Mouse (Mus musculus) thymus, postnatal 10 days (tissue): ENCODE measurements around the gene Nlgn1.

Experiments
- DNase-seq, 2 experiments: peaks; one replicate each; pipeline ENCODE4 v3.0.0; 2021; ENCODE audit warnings: low spot score in 2 of 2

The Nlgn1 gene

GRCm38 (mm10) chr3:26201410-26201809 lies 130.8 kb downstream of the Nlgn1 start:
- DNase-seq = no peak

DNA sequence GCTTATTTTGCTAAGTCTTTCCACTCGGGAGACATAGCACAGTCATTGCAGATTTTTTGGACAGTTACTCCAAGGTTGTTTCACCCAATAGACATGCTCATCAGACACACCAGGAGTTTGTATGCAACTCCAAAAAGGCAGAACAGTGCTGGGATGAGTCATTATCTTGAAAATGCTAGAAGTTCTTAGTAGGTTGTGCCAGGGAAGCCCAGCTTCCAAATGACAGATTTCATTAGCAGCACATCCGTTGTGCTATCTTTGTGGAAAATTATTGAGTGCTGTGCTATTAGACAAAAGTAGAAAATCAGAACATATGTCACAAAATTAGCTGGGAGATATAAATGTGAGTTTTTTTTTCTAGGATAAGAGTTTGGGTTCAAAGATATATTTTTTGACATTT lies 137.3 kb downstream of the Nlgn1 start:
- no peak for DNase-seq

GRCm38 (mm10) chr3:26181013-26181412 lies 151.2 kb downstream of the Nlgn1 start:
- no peak for DNase-seq

DNA sequence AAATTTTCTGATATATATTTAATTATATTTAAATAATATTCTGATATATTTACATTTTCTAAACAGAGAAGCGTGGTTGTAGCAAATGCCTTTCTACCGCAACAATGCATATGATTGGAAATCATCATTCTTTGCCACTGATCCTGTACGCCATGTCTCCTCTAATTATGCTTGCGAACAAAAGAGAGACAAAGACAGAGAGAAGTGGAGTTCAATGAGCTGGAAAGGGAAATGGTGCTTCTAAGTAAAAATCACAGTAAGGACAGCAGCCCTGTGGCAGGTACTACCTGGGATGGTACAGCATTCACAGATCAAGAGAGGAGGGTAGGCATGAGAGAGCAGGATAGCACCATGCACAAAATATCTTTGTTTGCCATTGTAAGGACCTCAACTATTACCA lies 156.9 kb downstream of the Nlgn1 start:
- no peak for DNase-seq

DNA sequence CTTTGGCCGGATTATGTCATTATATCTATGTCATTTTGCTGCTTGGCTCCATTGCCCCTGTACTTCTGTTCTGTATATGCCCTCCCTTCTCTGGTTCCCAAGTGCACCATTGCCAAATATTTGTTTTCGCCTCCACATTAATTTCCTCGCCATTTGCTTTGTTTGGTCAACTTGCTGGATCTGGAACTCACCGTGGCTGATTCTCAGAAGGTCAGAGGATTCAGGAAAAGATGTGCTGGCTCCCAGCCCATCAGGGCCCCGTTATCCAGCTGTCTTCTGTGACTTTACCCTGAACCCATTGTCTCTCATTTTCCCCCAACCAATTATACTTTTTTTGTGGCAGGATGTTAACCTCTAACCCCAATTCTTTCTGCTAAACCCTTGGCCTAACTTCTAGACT lies 158.0 kb downstream of the Nlgn1 start:
- no peak for DNase-seq

GRCm38 (mm10) chr3:26173613-26174012 lies 158.6 kb downstream of the Nlgn1 start:
- DNase-seq = no peak

DNA sequence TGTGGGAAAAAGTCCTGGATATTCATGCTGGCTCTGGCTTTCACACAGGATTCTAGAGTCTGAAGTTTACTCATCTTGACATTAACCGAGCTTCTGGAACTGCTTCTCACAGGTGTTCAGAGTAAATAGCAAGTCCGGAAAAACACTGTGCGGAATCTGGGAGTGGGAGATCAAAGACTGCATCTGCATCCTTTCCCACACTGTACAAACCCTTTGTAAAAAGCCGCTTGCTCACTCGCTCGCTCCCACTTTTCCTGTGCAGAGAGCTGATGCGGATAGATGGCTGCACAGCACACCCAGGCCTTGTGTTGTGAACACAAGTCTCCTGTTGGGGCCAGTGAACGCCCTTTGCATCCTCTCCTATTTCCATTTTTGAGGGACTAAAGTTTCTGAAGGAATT lies 165.5 kb downstream of the Nlgn1 start:
- DNase-seq = no peak

DNA sequence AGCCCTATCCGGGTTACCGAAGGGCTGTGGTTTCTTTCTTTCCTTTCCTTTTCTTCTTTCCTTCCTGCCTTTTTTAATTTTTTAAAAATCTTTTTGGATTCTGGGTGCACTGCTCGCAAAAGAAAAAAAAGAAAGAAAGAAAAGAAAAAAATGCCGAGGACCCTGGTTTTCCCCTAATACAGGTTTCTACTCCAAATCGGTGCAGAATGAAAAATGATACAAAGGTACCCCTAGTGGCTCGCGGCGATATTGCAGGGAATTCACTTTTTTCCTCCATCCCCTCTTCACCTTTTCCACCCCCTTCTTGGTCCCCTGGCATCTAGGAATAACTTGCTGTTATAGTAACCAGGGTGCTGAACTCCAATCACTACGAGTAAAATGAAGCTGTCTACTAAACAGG lies 178.5 kb downstream of the Nlgn1 start:
- no peak for DNase-seq

GRCm38 (mm10) chr3:26153036-26153741 lies 179.1 kb downstream of the Nlgn1 start:
- no peak for DNase-seq

GRCm38 (mm10) chr3:26152510-26153035 lies 179.7 kb downstream of the Nlgn1 start:
- DNase-seq = no peak

- no peak for DNase-seq
Observed at GRCm38 (mm10) chr3:26151351-26152020, 180.8 kb downstream of the Nlgn1 start.

DNA sequence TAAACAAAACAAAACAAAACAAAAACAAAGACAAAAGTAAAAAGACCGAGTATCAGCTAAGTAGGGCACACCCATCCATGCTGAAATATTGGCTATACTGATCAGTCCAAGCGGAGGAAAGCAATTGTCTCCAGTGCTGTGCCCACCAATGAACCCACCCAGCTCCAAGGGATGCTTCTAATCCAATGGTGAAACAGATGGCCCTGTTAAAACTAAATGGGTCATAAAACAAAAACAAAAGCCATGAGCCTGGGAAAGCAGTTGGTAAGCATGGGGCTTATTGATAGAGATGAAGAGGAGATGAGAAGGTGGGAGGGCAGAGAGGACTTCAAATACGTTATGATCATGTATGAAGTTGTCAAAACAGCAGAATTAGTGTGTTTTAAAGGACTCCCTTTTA lies 186.1 kb downstream of the Nlgn1 start:
- DNase-seq = no peak

DNA sequence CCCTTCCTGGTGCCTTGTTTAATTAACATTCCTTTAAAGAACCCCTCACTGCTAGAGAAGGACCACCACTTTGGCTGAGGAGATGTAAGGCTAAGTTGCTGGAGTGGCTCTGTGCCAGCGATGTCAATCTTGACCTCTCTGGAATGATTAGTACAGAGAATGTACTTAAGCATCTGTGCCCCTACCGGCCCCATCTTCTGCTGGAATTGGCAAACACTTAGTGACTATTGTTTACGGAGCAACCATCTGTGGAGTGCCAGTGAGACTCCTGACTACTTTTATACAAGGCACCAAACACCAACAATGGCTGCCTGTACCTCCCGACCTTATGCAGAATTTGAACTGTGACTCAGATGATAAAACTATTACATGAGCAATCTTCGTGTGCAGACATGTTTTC lies 186.8 kb downstream of the Nlgn1 start:
- DNase-seq = no peak

DNA sequence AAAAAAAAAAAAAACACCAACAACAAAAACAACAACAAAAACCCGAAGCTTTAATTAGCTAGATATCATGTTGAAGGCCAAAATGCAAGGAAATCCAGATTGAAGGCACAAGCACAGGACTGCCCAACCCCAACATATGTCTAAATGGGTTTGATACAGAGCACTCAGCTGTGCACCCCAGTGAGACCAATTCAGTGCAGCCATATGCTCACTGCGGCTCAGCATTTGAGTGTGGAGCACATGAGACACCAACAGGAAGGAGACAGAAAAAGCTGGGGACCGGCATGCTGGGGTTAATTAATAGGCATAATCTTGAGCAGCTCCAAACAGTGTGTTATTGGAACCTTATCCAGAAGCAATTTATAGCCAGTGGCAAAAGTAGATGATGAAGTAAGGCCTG lies 190.7 kb downstream of the Nlgn1 start:
- no peak for DNase-seq

DNA sequence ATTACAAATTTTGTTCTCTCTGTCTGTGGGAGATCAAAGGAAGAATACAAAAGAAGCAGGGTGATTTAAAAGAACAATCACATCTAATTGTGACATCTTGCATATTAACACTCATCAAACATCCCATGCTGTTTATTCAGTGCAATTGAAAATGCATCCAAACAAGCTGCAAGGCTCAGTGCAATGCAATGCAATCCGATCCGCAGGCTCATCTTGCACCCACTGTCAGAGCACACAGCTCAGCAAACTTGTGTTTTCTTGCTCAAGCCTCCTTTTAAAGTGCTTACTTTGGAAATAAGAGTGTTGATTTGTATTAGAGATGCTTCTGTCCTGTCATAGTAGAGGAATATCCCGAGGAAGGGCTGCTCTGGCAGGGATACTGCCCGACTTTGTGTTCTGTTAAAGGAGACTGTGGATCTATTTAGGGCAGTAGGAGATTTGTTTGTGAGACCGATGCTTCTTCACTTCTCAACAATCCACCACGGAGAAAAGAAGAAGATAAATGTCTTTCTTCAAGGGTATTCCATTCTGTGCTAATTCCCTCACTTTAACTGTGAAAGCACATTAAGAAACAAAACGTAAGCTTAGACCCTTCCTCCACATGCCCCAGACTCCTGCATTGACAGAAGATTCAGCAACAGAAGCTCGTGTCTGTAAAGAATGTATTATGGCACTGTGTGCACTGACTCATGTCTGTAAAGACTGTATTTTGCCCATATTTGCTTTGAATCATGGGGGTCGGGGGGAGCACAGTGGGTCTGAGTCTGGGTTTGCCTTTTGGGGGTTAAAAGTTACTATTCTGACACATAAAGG lies 197.2 kb downstream of the Nlgn1 start:
- no peak for DNase-seq

DNA sequence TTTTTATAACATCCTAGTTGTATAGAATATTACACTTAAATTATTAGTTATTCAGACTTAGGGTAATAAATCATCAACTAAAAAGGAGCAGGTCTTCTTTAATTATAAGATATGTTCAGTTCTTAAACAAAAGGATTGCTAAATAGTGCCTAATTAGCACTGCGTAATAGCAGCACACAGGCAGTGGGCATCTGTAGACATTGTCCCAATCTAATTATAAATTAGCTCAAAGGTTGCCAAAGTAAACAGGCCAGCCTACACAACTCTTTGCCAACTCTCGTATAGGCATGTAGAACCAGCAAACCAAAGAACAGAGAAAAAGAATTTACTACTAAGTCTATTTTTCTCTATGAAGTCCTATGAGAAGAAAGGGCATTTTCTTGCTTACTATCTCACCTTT lies 201.3 kb downstream of the Nlgn1 start:
- DNase-seq = no peak

DNA sequence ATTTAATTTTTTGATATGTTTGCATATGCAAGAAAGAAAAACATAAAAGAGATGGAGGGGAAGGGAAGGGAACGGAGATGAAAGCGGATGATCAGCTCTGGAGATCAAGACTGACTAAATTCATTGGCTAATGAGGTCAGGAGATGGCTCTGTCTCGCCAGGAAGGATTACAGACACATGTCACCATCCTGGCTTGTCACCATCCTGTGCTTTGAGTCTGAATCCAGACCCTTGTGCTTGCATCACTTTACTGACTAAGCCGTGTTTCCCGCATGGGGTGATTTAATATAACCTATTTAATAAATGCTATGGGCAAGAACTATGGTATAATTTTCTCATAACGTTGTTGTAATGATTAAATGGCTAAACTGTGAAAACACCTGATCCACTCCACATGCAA lies 202.8 kb downstream of the Nlgn1 start:
- DNase-seq = no peak

- no peak for DNase-seq
Observed at GRCm38 (mm10) chr3:26117071-26117470, 215.2 kb downstream of the Nlgn1 start.

DNA sequence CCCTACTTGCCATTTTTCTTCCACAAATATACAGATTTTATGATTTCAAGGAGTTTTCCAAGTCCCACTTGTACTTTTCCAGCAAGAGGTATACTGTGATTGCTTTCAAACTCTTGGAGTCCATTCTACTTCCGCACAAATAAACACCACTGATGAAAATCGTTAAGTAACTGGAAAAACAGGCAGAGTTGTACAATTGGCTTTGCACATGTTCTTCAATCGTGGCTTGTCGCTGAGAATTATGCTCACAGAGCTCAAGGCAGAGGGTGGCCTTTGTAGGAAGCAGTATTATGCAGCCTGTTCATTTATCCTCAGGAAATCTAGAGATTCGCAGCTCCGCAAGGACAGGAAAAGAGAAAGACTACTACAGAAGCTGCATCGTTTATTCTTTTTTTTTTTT lies 225.9 kb downstream of the Nlgn1 start:
- no peak for DNase-seq

DNA sequence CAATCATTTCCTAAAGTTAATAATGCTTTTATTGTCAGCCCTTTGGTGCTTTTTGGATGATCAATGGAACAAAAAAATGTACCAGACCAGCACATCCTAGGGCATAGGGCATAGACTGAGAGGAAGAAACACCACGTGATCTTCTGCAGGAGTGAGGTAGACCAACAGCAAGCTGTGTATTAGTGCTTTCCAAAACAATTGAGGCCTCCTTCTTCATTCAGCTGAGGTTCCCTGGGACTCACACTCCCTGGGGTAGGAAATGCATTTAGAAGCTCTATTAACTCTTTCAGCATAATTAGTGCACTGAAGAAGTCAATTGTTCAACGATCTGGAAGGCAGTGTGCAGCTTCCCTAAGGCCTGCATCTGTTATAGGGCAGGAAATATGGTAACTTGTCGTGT lies 226.7 kb downstream of the Nlgn1 start:
- no peak for DNase-seq

GRCm38 (mm10) chr3:26102271-26102670 lies 230.0 kb downstream of the Nlgn1 start:
- DNase-seq = no peak

GRCm38 (mm10) chr3:26095551-26095950 lies 236.7 kb downstream of the Nlgn1 start:
- no peak for DNase-seq

DNA sequence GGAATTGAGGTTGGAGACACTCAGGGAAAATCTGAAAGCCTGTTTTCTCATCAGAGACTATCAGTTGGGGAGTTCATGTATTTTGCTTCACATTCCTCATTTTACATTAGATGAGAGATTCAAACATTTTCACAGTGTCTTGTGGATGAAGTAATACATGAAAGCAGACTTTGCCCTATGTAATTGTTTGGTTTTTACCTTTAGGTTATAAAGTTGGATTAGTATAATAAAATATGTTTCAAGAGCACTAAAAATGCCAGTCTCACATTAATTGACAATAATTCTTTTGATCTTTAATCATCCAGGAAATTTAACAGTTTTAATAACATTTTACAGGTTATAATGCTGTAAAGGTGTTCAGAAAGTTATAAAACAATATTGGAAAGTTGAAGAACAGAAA lies 262.9 kb downstream of the Nlgn1 start:
- no peak for DNase-seq
